Mouse (Mus musculus) E14TG2a.4 (cell line): Measurements from ENCODE around the gene Zranb3.

ENCODE experiments used
- CTCF ChIP-seq: conservative IDR thresholded peaks from 2 replicates; pipeline ENCODE4 v1.5.1; 2014; ENCODE audit warnings: low read length
- NANOG ChIP-seq: IDR thresholded peaks from 2 replicates; pipeline ENCODE4 v1.6.1; 2014; ENCODE audit warnings: borderline replicate concordance, low read length, mixed read lengths
- POU5F1 ChIP-seq: IDR thresholded peaks from 2 replicates; pipeline ENCODE4 v1.6.1; 2014; ENCODE audit warnings: low read length, borderline replicate concordance

- TF ChIP-seq CTCF (no peak), NANOG (no peak), POU5F1 (no peak)
Observed at GRCm38 (mm10) chr1:128076791-128077479, 25.9 kb downstream of the Zranb3 start.
